Mouse (Mus musculus) lung, postnatal 25 days (tissue): ENCODE measurements around the gene B3galt1.
A peak's percentile ranks its signal among the peaks of the same experiment; 100 is the strongest.

Source experiments
- DNase-seq: peaks from one replicate; pipeline ENCODE4 v3.0.0; 2022; ENCODE audit warnings: low spot score

B3galt1 gene

GRCm38 (mm10) chr2:67565480-67566331 lies at the start of gene B3galt1:
Gene B3galt1, plus strand, starts transcription at chr2:67565871.
- peak; percentile 45 for DNase-seq

DNA sequence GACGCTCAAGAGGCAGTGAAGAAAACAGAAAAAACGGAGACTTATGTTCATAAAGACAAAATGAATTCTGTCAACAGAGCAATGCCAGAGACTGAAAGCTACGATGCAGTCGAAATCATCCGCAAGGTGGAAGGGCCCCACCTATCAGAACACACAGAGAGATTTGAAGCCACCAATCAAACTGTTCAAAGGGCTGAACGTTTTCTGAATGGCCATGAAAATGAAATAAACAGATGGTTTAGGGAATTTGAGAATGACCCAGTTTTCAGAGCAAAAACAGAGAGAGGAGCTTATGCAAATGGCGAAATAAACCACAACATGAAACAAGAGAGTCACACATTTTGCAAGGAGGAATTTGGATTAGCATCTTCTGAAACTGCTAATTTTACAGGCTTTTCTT lies 49.3 kb upstream of the B3galt1 start:
- DNase-seq: no peak

GRCm38 (mm10) chr2:67535347-67535746 lies 30.3 kb upstream of the B3galt1 start:
- no peak for DNase-seq

GRCm38 (mm10) chr2:67539426-67539825 lies 26.2 kb upstream of the B3galt1 start:
- DNase-seq: no peak

DNA sequence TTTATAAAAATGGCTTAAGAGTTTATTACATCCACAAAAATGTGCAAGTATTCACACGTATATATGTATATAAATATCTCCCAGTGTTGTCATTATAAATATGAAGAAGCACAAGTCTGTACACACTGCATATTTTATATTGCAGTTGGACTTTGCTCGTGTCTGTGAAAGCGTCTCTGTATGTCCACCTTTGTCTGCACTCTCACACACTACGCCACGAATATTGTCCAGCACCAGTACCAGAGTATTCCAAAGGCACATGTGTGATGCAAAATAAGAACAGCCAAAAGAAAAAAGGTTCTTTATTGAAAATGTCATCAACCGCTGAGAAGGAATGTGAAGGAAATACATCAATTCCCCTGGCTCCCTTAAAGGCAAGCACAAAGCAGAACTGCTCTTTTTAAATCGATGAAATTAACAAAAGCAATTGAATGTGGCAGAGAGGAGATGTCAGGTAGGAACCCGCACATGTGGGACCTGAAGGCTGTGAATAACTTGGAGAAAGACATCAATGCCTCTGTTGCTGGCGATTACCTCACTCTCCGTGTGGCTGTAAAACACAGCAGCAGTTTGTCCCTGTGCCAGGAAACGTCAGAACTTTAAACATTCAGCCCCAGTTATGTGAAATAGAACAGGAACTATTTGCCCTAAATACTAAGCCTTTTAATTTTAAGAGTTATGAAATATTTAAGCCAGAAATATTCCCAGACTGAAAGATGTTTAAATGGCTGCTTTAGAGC lies 23.5 kb upstream of the B3galt1 start:
- no peak for DNase-seq

GRCm38 (mm10) chr2:67544426-67544825 lies 21.2 kb upstream of the B3galt1 start:
- DNase-seq: no peak

GRCm38 (mm10) chr2:67564851-67565479 lies 706 bp upstream of the B3galt1 start:
- DNase-seq: no peak

GRCm38 (mm10) chr2:67566566-67566965 lies 895 bp downstream of the B3galt1 start:
- no peak for DNase-seq

GRCm38 (mm10) chr2:67567141-67567680 lies 1.5 kb downstream of the B3galt1 start:
- no peak for DNase-seq

- no peak for DNase-seq
These were observed 11.0 kb downstream of the B3galt1 start for GRCm38 (mm10) chr2:67576634-67577033.

- DNase-seq: no peak
These were observed 17.4 kb downstream of the B3galt1 start for GRCm38 (mm10) chr2:67583091-67583490.

DNA sequence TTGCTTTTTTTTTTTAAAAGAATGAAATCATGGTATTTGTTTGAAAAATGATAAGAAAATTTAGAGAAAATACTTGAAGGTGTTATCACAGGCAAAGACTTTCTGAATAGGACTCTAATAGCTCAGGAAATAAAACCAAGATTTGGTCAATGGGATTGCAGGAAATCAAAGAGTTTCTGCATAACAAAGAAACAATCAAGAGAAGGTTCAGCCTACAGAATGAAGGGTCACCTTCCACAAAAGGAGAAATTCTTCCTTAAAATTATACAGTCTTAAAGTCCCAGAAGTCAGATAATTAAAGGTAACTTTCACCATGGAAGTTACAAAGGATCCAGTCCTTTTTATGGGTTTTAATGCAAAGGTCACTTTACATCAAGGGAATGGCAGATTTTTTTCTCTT lies 24.7 kb downstream of the B3galt1 start:
- no peak for DNase-seq

DNA sequence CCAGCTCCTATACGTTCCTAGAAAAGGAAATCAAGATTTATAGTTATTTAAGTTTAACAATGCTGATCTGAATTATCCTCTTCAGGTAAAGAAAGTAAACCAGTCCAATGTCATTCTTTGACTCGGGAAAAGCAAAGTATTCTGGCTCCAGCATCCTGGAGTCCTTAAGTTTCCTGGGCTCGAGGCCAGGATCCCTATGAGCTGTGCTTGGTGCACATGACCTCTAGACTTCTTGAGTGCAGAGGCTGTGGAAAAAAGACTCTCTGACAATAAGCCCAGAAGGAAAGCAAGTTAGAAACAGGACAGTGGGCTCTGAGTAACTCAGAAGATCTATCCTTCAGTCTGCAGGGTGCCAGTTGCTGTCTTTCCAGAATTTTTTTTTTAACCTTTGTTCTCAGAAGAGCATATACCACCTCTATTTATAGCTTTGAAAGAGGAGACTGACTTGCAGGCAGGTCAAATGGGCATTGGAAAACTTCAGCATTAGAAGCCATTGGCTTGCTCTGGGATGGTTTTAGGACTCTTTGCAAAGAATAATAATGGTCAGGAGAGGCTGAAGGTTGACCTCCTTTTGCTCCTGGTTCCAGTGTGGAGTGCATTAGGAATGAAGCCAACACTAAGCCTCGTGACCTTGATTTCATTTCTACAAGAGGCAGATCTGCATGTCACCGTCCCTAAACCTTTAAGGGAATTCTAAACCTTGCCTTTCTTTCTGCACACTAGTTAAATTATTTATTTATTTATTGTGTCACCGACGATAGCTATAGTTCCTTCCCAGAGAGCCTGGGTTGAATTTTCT lies 26.4 kb downstream of the B3galt1 start:
- no peak for DNase-seq

- DNase-seq: no peak
These were observed 57.2 kb downstream of the B3galt1 start for GRCm38 (mm10) chr2:67622902-67623301.

DNA sequence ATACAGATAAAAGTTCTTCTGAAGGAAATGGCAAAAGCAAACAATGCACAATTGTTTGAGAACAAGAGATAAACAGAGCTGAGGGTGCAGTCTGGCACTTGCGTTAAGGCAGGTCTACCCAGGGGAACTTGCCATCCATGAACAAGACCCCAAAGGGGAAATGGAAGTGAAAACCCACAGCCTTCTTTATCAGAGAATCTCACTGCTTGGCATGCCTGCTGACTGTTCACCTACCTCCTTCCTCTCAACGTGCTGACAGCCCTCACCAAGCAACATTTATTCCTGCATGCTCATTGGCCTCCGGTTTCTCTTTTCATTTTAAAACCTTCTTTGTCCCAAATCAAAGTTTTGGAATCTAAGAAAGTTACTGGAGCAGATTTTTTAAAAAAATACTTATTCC lies 62.0 kb downstream of the B3galt1 start:
- no peak for DNase-seq

- DNase-seq: no peak
These were observed 62.6 kb downstream of the B3galt1 start for GRCm38 (mm10) chr2:67628289-67628688.

DNA sequence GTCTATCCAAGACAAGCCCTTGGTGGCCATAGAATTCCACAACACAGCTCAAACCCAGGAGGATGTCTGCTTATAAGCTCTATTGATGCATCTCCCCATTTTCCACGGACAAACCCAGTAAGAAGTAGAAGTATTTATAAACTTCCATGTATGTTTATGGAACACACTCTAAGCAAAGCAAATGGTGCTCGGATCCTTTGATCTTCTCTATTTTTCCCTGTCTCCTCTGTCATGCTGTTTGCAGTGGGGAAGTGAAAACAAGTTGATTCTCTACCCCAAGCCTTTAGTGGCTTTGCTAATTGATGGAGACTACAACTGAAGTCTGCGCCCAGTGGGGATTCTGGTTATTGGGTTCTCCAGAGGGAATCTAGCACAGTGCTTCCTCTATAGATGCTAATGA lies 89.2 kb downstream of the B3galt1 start:
- DNase-seq: no peak

- no peak for DNase-seq
These were observed 91.7 kb downstream of the B3galt1 start for GRCm38 (mm10) chr2:67657372-67657771.

DNA sequence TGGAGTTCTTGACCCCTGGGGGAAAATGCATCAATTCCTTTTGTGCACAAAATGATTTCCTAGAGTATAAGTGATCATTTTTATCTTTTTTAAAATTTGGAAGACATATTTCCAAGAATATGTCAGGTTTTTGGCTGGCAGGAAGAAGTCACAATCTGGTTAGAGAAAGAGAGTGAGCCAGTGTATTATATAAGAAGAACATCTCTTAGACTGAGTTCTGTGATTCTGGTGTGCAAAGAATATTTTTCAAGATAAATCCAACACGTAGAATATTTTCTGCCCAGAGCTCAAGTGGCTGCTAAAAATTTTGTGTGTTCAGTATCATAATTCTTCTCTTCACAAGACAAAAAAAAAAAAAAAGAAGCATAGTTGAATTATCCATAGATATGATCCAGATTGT lies 92.4 kb downstream of the B3galt1 start:
- DNase-seq: no peak

- no peak for DNase-seq
These were observed 106.0 kb downstream of the B3galt1 start for GRCm38 (mm10) chr2:67671721-67672120.

GRCm38 (mm10) chr2:67677697-67678096 lies 112.0 kb downstream of the B3galt1 start:
- DNase-seq: no peak

GRCm38 (mm10) chr2:67724249-67724648 lies 158.6 kb downstream of the B3galt1 start:
- DNase-seq: no peak
